Mouse (Mus musculus): ENCODE results near the gene Smg5. TPM values are rescaled to one million over a fixed set of nuclear protein-coding genes. Genes with fewer than 3 reads are reported as not detected.

Smg5 gene
- polyA plus RNA-seq, 1 experiment from 2014 or later, result 57.2 TPM

Other genes starting within 250 kb of the Smg5 start
- 16.6 and 18.1 TPM in 2 replicates for gene Mef2d, start 193.9 kb upstream of the Smg5 start, polyA plus RNA-seq (2014; fragmentation: Nextera tagmentation; extraction: Ambion mirVana)
- gene Rhbg, start 81.6 kb upstream of the Smg5 start, polyA plus RNA-seq (2014; fragmentation: Nextera tagmentation; extraction: Ambion mirVana), result 0.27 and 1.2 TPM in 2 replicates
- gene Gm38392, start 49.0 kb upstream of the Smg5 start, polyA plus RNA-seq (2014; fragmentation: Nextera tagmentation; extraction: Ambion mirVana), result not detected in 2 replicates
- 9.1 and 10.7 TPM in 2 replicates for gene Tsacc, start 39.3 kb upstream of the Smg5 start, polyA plus RNA-seq (2014; fragmentation: Nextera tagmentation; extraction: Ambion mirVana)
- gene Cct3, start 39.1 kb upstream of the Smg5 start, polyA plus RNA-seq (2014; fragmentation: Nextera tagmentation; extraction: Ambion mirVana), result 768 and 797 TPM in 2 replicates
- 70.5 and 84.5 TPM in 2 replicates for gene Glmp, start 11.2 kb upstream of the Smg5 start, polyA plus RNA-seq (2014; fragmentation: Nextera tagmentation; extraction: Ambion mirVana)
- gene Tmem79, start 112 bp upstream of the Smg5 start, polyA plus RNA-seq (2014; fragmentation: Nextera tagmentation; extraction: Ambion mirVana), result 1.7 and 2.1 TPM in 2 replicates
- 1.1 and 1.2 TPM in 2 replicates for gene Paqr6, start 28.3 kb downstream of the Smg5 start, polyA plus RNA-seq (2014; fragmentation: Nextera tagmentation; extraction: Ambion mirVana)
- 0.31 TPM in 1 of 2 replicates, not detected in the other for gene Bglap3, start 36.5 kb downstream of the Smg5 start, polyA plus RNA-seq (2014; fragmentation: Nextera tagmentation; extraction: Ambion mirVana)
- gene Bglap2, start 42.4 kb downstream of the Smg5 start, polyA plus RNA-seq (2014; fragmentation: Nextera tagmentation; extraction: Ambion mirVana), result not detected in 2 replicates
- gene Bglap, start 48.2 kb downstream of the Smg5 start, polyA plus RNA-seq (2014; fragmentation: Nextera tagmentation; extraction: Ambion mirVana), result not detected in 2 replicates
- gene Pmf1, start 74.1 kb downstream of the Smg5 start, polyA plus RNA-seq (2014; fragmentation: Nextera tagmentation; extraction: Ambion mirVana), result 118 and 124 TPM in 2 replicates
- gene Slc25a44, start 88.9 kb downstream of the Smg5 start, polyA plus RNA-seq (2014; fragmentation: Nextera tagmentation; extraction: Ambion mirVana), result 24.8 and 27.0 TPM in 2 replicates
- gene Sema4a, start 124.9 kb downstream of the Smg5 start, polyA plus RNA-seq (2014; fragmentation: Nextera tagmentation; extraction: Ambion mirVana), result 5.8 and 6.1 TPM in 2 replicates
- 16.1 and 17.4 TPM in 2 replicates for gene Lmna, start 173.7 kb downstream of the Smg5 start, polyA plus RNA-seq (2014; fragmentation: Nextera tagmentation; extraction: Ambion mirVana)
- 42.0 and 43.6 TPM in 2 replicates for gene Mex3a, start 196.1 kb downstream of the Smg5 start, polyA plus RNA-seq (2014; fragmentation: Nextera tagmentation; extraction: Ambion mirVana)
- 0.70 and 0.78 TPM in 2 replicates for gene Rab25, start 212.0 kb downstream of the Smg5 start, polyA plus RNA-seq (2014; fragmentation: Nextera tagmentation; extraction: Ambion mirVana)
- gene Lamtor2, start 216.8 kb downstream of the Smg5 start, polyA plus RNA-seq (2014; fragmentation: Nextera tagmentation; extraction: Ambion mirVana), result 82.1 and 98.4 TPM in 2 replicates
- gene Ubqln4, start 217.5 kb downstream of the Smg5 start, polyA plus RNA-seq (2014; fragmentation: Nextera tagmentation; extraction: Ambion mirVana), result 80.2 and 84.0 TPM in 2 replicates
- 185 and 195 TPM in 2 replicates for gene Ssr2, start 239.6 kb downstream of the Smg5 start, polyA plus RNA-seq (2014; fragmentation: Nextera tagmentation; extraction: Ambion mirVana)

Measured in neural tube, embryonic 11.5 days (tissue).